Mouse (Mus musculus): ENCODE data around the gene Akap2. TPM values are rescaled to one million over a fixed set of nuclear protein-coding genes. Genes with fewer than 3 reads are reported as not detected.

The Akap2 gene
- polyA plus RNA-seq, 1 experiment from 2014 or later = 42.4 TPM

DNA sequence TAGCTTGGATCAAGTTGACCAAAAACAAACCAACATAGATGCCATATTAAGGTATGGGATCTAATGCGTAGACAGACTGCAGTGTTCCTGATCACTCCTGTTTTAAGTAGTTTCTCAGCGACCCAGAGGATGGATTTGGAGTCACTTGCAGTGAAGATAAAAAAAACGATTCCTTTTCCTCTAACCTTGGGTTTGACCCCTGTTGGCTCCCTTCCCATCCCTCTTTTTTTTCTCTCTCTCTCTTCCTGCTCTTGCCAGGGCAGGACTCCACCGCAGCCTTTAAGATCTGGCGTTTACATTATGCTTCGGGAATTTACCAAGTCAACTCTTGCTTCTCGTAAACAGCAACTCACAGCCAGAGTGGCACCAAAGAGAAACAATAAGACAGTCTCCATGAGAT is 83.8 kb downstream of the Akap2 start:
- no peak overlapping the region for H3K4me2 ChIP-seq (ENCODE audit: low read depth, low read length)
- no peak for ATAC-seq (replicated peaks; ENCODE audit: extremely low read depth, insufficient read depth, low FRiP score)
- no peaks in the 10 kb centered on the region for H3K27me3 ChIP-seq (ENCODE audit: control insufficient read depth, insufficient read depth, low read length)
- H3K4me3 ChIP-seq (ENCODE audit: low read length) = no peak overlapping the region
- WGBS = 36% methylated on average over 7 of the region's 7 CpGs
- peak overlapping the region; percentile 53 for H3K27ac ChIP-seq (ENCODE audit: low read length)
- H3K9ac ChIP-seq (ENCODE audit: low read length) = no peak overlapping the region
- H3K4me1 ChIP-seq (ENCODE audit: control insufficient read depth, insufficient read depth, low read length) = peaks cover 43% of the 10 kb centered on the region
- no peaks in the 10 kb centered on the region for H3K9me3 ChIP-seq (replicated peaks; ENCODE audit: control insufficient read depth, low read length)
- H3K36me3 ChIP-seq (ENCODE audit: control insufficient read depth, insufficient read depth) = peaks cover 7% of the 10 kb centered on the region; the same call in 1 of the 2 replicates

DNA sequence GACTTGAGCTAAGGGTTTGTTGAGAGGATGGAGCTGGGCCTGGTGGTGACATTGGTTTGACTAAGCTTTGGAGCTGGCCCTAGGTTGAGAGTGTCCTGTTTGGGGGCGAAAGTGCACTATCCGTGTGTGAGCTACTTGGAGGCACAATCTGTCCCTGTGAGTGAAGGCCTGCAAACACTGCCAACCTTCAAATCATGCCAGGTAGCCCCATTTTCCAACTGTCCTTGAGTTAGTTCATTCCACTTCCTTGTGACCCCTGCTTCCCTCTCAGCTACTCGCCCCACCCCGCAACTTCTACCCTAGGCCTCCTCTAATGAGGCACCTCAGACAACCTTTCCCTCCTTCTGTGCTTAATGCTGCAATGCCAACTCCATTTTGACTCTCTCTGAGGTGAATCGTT is 84.5 kb downstream of the Akap2 start:
- no peak for ATAC-seq (replicated peaks; ENCODE audit: extremely low read depth, insufficient read depth, low FRiP score)
- H3K9ac ChIP-seq (ENCODE audit: low read length) = no peak overlapping the region
- H3K4me3 ChIP-seq (ENCODE audit: low read length) = no peak overlapping the region
- 0 out of 2 replicates have a peak overlapping the region, but pooled peaks have one; percentile 12 for H3K27ac ChIP-seq (ENCODE audit: low read length)
- H3K4me2 ChIP-seq (ENCODE audit: low read depth, low read length) = no peak overlapping the region
- H3K27me3 ChIP-seq (ENCODE audit: control insufficient read depth, insufficient read depth, low read length) = no peaks in the 10 kb centered on the region
- peaks cover 43% of the 10 kb centered on the region for H3K4me1 ChIP-seq (ENCODE audit: control insufficient read depth, insufficient read depth, low read length)
- H3K36me3 ChIP-seq (ENCODE audit: control insufficient read depth, insufficient read depth) = peaks cover 7% of the 10 kb centered on the region; the same call in 1 of the 2 replicates
- no peaks in the 10 kb centered on the region for H3K9me3 ChIP-seq (replicated peaks; ENCODE audit: control insufficient read depth, low read length)
- WGBS = 90% methylated on average over 5 of the region's 5 CpGs

DNA sequence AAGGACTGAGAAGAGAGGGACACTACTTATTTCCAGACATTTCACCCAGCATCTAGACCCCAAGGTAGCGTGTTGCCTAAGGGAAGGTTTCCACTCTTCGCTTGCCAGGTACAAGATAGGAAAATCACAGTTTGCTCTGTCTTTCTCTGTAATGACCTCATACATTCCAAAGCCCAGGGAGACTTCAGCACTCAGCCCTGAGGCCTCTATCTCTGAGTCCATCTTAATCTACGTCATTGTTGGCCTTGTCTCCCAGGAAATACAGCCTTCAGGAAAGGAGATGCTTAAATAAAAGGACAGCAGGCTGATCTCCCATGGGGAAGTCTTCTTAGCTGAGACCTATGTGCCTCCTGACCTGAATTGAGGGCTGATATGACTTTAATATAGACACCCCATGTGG is 85.0 kb downstream of the Akap2 start:
- 60% methylated on average over 3 of the region's 3 CpGs for WGBS
- Histone ChIP-seq H3K4me2 (ENCODE audit: low read depth, low read length) (no peak overlapping the region), H3K36me3 (ENCODE audit: control insufficient read depth, insufficient read depth) (peaks cover 7% of the 10 kb centered on the region; the same call in 1 of the 2 replicates), H3K9me3 (replicated peaks; ENCODE audit: control insufficient read depth, low read length) (no peaks in the 10 kb centered on the region), H3K27me3 (ENCODE audit: control insufficient read depth, insufficient read depth, low read length) (no peaks in the 10 kb centered on the region), H3K4me3 (ENCODE audit: low read length) (no peak overlapping the region), H3K9ac (ENCODE audit: low read length) (no peak overlapping the region), H3K27ac (ENCODE audit: low read length) (0 out of 2 replicates have a peak overlapping the region, but pooled peaks have one; percentile 12), H3K4me1 (ENCODE audit: control insufficient read depth, insufficient read depth, low read length) (peaks cover 41% of the 10 kb centered on the region)
- no peak for ATAC-seq (replicated peaks; ENCODE audit: extremely low read depth, insufficient read depth, low FRiP score)

DNA sequence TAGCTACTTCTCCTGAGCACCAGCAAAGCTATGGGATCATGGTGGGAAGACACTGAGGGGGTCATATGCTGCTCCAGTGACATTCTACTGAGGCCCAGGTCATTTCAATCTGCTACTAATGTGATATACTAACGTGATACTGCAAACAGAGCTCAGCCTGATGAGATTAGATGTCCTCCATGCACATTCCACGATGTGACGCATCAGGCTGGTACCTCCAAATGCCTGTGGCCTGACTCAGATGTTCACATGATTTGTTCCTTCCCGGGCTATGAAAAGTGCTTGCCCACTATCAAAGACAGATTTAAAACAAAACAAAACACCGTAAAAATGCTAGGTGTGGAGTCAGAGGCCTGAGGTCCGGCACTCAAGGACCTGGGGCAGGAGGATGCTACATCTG is 87.4 kb downstream of the Akap2 start:
- Histone ChIP-seq H3K9ac (ENCODE audit: low read length) (no peak overlapping the region), H3K4me1 (ENCODE audit: control insufficient read depth, insufficient read depth, low read length) (peaks cover 27% of the 10 kb centered on the region), H3K27me3 (ENCODE audit: control insufficient read depth, insufficient read depth, low read length) (no peaks in the 10 kb centered on the region), H3K4me2 (ENCODE audit: low read depth, low read length) (no peak overlapping the region), H3K36me3 (ENCODE audit: control insufficient read depth, insufficient read depth) (peaks cover 7% of the 10 kb centered on the region; the same call in 1 of the 2 replicates), H3K27ac (ENCODE audit: low read length) (peak overlapping the region; percentile 54), H3K9me3 (replicated peaks; ENCODE audit: control insufficient read depth, low read length) (no peaks in the 10 kb centered on the region), H3K4me3 (ENCODE audit: low read length) (no peak overlapping the region)
- 35% methylated on average over 6 of the region's 6 CpGs for WGBS
- no peak for ATAC-seq (replicated peaks; ENCODE audit: extremely low read depth, insufficient read depth, low FRiP score)

DNA sequence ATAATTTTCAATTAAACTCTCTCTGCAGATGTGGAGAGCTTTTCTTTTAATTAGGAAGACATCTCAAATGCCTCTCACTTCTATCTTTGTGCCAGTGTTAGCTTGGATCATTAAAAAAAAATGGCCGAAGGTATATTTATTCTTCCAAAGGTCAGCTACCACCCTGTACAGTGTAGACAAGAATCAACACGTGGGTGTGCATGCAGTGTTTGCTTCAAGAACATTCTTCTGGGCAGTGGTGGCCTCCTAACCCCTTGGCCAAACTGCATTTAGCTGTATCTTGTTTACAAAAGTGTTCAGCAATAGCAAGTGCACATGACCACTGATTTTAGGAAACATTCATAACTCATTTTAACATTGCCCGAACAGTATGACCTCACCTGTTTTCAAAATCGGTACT is 92.0 kb downstream of the Akap2 start:
- Histone ChIP-seq H3K36me3 (ENCODE audit: control insufficient read depth, insufficient read depth) (peaks cover 2% of the 10 kb centered on the region; the same call in 1 of the 2 replicates), H3K9me3 (replicated peaks; ENCODE audit: control insufficient read depth, low read length) (no peaks in the 10 kb centered on the region), H3K27me3 (ENCODE audit: control insufficient read depth, insufficient read depth, low read length) (no peaks in the 10 kb centered on the region), H3K4me1 (ENCODE audit: control insufficient read depth, insufficient read depth, low read length) (peaks cover 37% of the 10 kb centered on the region), H3K4me3 (ENCODE audit: low read length) (no peak overlapping the region), H3K4me2 (ENCODE audit: low read depth, low read length) (no peak overlapping the region), H3K27ac (ENCODE audit: low read length) (peak overlapping the region; percentile 3; the same call in 1 of the 2 replicates), H3K9ac (ENCODE audit: low read length) (no peak overlapping the region)
- ATAC-seq (replicated peaks; ENCODE audit: extremely low read depth, insufficient read depth, low FRiP score) = no peak
- 67% methylated on average over 4 of the region's 4 CpGs for WGBS

DNA sequence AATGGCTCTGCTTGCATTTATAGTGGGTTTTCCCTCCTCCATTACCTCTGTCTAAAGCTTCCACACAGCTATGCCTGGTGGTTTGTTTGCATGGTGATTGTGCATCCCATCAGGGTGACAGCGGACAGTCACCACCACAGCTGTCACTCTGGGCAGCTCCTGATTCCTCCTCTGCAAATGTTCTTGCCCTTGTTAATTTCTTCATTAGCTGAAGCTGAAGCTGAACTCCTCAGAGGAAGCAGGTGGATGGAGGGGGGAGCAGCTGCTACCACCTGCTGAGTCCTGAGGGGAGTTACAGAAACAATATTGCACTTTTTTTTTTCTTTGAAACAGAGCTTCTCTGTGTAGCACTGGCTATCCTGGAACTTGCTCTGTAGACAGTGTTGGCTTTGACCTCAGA is 94.6 kb downstream of the Akap2 start:
- WGBS = 75% methylated on average over 1 of the region's 1 CpGs
- no peaks in the 10 kb centered on the region for H3K36me3 ChIP-seq (ENCODE audit: control insufficient read depth, insufficient read depth)
- peak overlapping the region; percentile 94 for H3K27ac ChIP-seq (ENCODE audit: low read length)
- H3K4me1 ChIP-seq (ENCODE audit: control insufficient read depth, insufficient read depth, low read length) = peaks cover 29% of the 10 kb centered on the region
- ATAC-seq (replicated peaks; ENCODE audit: extremely low read depth, insufficient read depth, low FRiP score) = no peak
- no peak overlapping the region for H3K4me3 ChIP-seq (ENCODE audit: low read length)
- H3K4me2 ChIP-seq (ENCODE audit: low read depth, low read length) = no peak overlapping the region
- no peaks in the 10 kb centered on the region for H3K9me3 ChIP-seq (replicated peaks; ENCODE audit: control insufficient read depth, low read length)
- H3K9ac ChIP-seq (ENCODE audit: low read length) = no peak overlapping the region
- H3K27me3 ChIP-seq (ENCODE audit: control insufficient read depth, insufficient read depth, low read length) = no peaks in the 10 kb centered on the region

DNA sequence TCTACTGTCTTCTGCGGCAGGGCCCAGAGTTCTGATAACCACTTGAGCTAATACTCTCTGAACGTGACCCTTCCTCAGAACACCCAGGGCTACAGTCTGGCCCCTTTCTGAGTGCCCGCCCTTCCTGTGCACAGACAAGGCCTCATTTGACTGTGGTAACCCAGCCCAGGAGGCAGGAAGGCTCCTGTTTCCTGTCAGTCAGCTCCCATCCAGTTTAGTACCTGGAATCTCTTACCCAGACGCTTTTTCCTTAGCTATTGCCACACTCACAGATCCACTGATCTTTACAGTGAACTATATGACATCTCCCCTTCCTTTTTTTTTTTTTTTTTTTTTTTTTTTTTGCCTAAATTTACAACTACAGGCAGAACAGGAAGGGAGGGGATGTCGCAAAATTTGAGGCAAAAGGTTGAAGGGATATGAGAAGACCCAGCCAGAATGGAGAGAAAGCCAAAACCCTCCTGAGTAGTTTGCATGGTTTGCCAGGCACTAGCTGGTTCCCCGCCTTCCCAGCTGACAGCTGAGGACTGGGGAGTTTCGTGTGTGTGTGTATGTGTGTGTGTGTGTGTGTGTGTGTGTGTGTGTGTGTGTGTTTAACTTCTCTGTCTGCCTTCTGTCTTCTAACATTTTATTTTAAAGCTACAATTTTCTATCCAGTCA is 95.6 kb downstream of the Akap2 start:
- no peaks in the 10 kb centered on the region for H3K27me3 ChIP-seq (ENCODE audit: control insufficient read depth, insufficient read depth, low read length)
- H3K36me3 ChIP-seq (ENCODE audit: control insufficient read depth, insufficient read depth) = no peaks in the 10 kb centered on the region
- WGBS = 13% methylated on average over 7 of the region's 7 CpGs
- peak overlapping the region; percentile 25 for H3K4me2 ChIP-seq (ENCODE audit: low read depth, low read length)
- peaks cover 29% of the 10 kb centered on the region for H3K4me1 ChIP-seq (ENCODE audit: control insufficient read depth, insufficient read depth, low read length)
- no peaks in the 10 kb centered on the region for H3K9me3 ChIP-seq (replicated peaks; ENCODE audit: control insufficient read depth, low read length)
- H3K4me3 ChIP-seq (ENCODE audit: low read length) = no peak overlapping the region
- H3K9ac ChIP-seq (ENCODE audit: low read length) = peak overlapping the region; percentile 35
- ATAC-seq (replicated peaks; ENCODE audit: extremely low read depth, insufficient read depth, low FRiP score) = peak; percentile 94
- peak overlapping the region; percentile 94 for H3K27ac ChIP-seq (ENCODE audit: low read length)

DNA sequence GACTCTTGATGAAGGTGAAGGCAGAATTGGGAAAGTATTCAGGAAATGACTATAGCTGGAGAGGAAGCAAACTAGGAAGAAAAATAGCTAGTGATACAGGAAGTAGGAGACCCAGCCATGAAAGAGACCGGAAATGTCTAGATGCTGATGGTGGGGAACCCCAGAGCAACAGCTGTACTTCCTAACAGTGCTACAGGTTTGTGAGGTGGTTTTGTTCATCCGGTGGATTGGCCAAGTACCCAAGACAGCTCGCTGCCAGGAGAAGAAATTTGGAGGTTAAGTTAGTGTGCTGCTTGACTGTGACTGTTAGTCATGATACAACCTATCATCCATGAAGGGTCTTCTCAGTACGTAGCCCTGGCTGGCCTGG is 96.1 kb downstream of the Akap2 start:
- ATAC-seq (replicated peaks; ENCODE audit: extremely low read depth, insufficient read depth, low FRiP score) = no peak
- Histone ChIP-seq H3K36me3 (ENCODE audit: control insufficient read depth, insufficient read depth) (no peaks in the 10 kb centered on the region), H3K4me1 (ENCODE audit: control insufficient read depth, insufficient read depth, low read length) (peaks cover 29% of the 10 kb centered on the region), H3K4me2 (ENCODE audit: low read depth, low read length) (0 out of 2 replicates have a peak overlapping the region, but pooled peaks have one; percentile 2), H3K4me3 (ENCODE audit: low read length) (no peak overlapping the region), H3K27ac (ENCODE audit: low read length) (peak overlapping the region; percentile 94), H3K9me3 (replicated peaks; ENCODE audit: control insufficient read depth, low read length) (no peaks in the 10 kb centered on the region), H3K9ac (ENCODE audit: low read length) (peak overlapping the region; percentile 35), H3K27me3 (ENCODE audit: control insufficient read depth, insufficient read depth, low read length) (no peaks in the 10 kb centered on the region)
- 73% methylated on average over 4 of the region's 4 CpGs for WGBS

DNA sequence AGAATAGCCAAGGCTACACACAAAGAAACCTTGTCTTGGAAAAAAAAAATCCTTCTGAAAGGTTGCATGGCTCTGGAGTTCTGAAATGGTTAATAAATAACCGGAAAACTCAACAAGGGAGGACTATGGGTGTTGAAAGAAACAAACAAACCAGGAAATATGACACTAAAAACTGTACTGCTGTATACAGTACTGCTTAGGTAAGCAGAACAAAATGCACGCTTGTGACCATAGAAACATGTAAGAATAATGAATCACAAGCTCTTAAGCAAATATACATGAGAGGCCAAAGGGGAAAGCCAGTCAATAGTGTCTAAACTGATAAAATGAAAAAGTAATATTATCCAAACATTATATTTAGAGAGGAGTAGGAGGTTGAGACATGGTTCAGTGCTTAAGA is 97.9 kb downstream of the Akap2 start:
- WGBS = 85% methylated on average over 2 of the region's 2 CpGs
- Histone ChIP-seq H3K4me2 (ENCODE audit: low read depth, low read length) (no peak overlapping the region), H3K4me1 (ENCODE audit: control insufficient read depth, insufficient read depth, low read length) (peaks cover 27% of the 10 kb centered on the region), H3K27me3 (ENCODE audit: control insufficient read depth, insufficient read depth, low read length) (no peaks in the 10 kb centered on the region), H3K36me3 (ENCODE audit: control insufficient read depth, insufficient read depth) (no peaks in the 10 kb centered on the region; the same call in 1 of the 2 replicates), H3K9ac (ENCODE audit: low read length) (no peak overlapping the region), H3K4me3 (ENCODE audit: low read length) (no peak overlapping the region), H3K27ac (ENCODE audit: low read length) (no peak overlapping the region), H3K9me3 (replicated peaks; ENCODE audit: control insufficient read depth, low read length) (no peaks in the 10 kb centered on the region)
- no peak for ATAC-seq (replicated peaks; ENCODE audit: extremely low read depth, insufficient read depth, low FRiP score)
